Mouse (Mus musculus) right cerebral cortex, postnatal 36 days (tissue): ENCODE measurements around the gene Ncoa7.

Experiments used
- DNase-seq, 2 experiments: peaks; one replicate each; pipeline ENCODE4 v3.0.0; 2022; ENCODE audit warnings: low spot score in 2 of 2, mixed read lengths in 1 of 2

The Ncoa7 gene

GRCm38 (mm10) chr10:30745238-30745974 lies 57.7 kb downstream of the Ncoa7 start:
- DNase-seq = no peak

DNA sequence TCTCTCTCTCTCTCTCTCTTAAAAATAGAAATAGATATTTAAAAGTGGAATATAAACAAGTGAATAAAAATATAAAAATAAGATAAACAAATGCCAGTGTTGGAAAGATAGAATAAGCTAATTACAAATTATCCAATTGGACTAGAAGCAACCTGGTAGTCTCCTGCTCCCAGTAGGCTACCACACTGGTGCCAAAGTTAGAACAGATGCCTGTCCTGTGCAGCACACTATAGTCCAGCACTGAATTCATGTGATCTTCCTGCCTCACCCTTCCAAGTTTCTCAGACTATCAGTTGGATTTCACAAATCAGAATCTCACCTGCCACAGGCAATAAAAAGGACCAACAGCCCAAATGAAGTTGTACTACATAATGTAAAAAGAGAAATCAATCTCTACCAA lies 59.9 kb downstream of the Ncoa7 start:
- DNase-seq = no peak

GRCm38 (mm10) chr10:30738403-30738802 lies 64.7 kb downstream of the Ncoa7 start:
- no peak for DNase-seq

DNA sequence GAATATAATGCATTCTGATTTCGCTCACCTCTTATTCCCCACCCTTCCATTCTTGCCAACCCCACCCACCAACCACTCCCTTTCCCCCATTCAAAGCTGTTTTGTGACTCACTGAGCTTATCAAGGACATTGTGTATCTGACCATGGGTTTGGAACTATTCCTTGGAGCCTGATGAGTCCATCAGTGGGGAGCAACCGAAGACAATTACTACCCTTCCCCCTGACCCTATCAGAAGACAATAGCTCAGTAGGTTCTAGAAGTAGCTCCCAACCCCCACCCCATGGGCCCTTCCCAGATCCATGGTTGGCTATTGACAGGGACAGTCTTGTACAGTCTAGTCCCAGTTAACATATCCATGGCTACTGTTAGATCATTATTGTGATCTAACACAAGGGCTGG lies 65.8 kb downstream of the Ncoa7 start:
- no peak for DNase-seq

DNA sequence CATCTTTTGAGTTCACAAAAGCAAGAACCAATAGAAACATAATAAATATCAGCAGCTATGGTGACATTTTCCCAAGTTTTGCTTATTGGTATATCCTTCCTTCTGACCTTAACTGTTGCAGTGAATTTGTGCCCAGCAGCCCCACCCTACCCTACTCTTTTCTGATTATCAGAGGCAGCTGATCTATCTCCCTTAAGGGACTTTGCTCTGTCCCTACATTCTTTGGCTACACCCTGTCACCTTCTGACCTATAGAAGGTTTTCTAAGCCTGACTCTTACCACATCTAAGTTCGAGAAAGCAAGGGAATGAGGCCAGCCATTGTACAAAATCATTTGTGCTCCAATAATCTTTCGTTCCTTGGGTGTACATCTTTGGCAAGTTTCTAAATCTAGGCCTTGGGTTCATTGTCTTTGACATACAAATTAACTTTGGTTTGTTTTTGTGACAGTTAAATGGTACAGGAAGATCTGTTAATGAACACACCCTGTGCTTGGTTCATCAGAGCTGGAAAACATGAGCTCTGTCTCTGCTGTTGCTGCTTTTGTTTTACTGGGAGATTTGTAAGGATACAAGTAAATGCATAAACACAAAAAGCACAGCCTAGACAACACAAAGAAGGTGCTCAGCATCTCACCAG lies 69.9 kb downstream of the Ncoa7 start:
- DNase-seq = no peak

- no peak for DNase-seq
Measured at GRCm38 (mm10) chr10:30731321-30731914, 71.7 kb downstream of the Ncoa7 start.

- DNase-seq = no peak
Measured at GRCm38 (mm10) chr10:30730791-30731190, 72.3 kb downstream of the Ncoa7 start.

DNA sequence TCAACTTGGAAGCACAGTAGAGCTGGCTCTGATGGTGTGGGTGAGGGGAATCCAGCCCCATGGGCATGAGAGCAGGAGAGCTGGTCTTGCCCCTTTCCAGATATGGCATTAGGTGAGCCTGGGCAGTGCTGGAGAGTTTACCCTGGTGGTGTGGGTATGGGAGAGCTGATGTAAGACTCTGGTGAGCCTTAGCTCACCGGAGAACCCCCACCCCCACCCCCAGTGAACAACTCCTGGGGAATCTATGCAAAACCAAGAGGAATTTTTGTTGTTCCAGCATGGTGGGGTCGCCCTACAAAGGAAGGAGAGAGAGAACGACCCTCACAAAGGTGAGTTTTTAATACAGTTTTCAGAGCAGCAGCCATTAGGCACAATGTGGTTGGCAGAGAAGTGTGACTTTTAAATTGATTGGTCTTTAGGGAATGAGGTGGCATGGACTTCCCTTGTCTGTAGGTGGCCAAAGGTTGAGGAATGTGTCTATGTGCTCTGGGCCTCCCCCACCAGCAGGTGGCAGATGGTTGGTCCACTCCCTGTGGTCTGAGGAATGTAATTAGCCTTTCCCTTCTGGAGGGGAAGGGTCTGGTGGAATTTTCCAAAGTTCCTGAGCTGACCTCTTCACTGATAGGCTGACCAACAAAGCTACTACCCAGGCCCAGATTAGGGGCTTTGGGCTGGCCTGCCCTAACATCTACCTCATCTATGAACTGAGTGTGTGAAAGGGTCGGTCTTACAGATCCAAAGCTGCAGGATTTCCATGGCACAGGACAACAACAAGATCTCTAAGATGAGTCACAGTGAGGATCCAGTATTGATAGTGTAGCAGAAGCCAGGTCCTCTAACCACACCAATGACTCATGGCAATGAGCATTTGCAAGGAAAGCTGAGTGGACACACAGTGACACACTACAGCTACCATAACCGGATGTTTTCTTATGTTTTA lies 73.7 kb downstream of the Ncoa7 start:
- DNase-seq = no peak

DNA sequence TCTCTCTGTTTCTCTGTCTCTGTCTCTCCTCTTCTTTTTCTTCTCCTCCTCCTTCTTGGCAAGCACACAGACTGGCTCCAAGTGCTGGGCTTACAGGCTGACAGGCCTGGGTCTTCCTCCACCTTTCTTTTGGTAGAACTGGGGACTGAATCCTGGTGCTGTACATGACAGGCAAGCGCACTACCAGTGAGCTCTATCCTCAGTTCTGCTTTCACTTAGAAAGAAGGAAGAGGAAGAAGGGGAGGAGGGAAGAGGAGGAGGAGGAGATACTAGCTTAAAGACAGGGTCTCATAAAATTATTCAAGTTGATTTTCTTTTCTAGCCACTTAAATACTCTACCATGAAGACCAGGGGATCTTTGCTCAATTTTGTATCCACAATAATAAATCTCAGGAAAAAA lies 80.1 kb downstream of the Ncoa7 start:
- no peak for DNase-seq

GRCm38 (mm10) chr10:30720556-30720955 lies 82.6 kb downstream of the Ncoa7 start:
- DNase-seq = no peak

DNA sequence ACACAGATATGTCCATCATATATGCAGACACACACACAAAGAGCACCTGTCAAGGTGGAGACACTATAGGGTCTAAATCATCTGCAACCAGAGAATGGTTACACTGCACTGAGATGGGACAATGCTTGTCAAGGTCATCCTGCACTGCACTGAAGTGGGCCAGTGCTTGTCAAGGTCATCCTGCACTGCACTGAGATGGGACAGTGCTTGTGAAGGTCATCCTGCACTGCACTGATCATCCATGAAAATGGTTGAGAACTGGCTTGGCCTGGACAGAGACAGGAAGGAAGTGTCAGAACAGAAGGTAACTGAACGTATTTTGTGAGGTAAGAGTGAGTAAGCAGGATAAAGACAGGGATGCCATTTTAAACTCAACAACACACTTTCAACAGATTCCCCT lies 83.2 kb downstream of the Ncoa7 start:
- no peak for DNase-seq

GRCm38 (mm10) chr10:30718703-30719340 lies 84.3 kb downstream of the Ncoa7 start:
- peak in 1 of 2 experiments; percentile 12 for DNase-seq

DNA sequence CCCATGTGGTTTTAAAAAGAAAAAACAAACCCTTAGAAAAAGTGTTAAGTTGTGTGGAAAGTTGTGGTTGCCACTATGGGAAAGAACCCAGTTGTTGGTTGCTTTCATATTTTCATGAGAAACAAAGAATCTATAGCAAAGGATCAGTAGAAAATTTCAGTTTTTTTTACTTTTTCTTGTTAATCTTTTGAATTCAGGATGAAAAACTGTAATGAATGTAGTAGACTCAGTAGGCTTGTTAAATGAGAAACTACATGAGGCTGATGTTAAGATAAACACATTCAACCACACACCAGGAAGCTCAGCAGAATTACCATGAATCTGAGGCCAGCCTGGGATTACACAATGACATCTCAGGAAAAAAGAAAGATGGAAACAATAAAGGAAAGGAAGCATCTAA lies 87.0 kb downstream of the Ncoa7 start:
- DNase-seq = no peak

GRCm38 (mm10) chr10:30712540-30712939 lies 90.6 kb downstream of the Ncoa7 start:
- DNase-seq = no peak

GRCm38 (mm10) chr10:30709846-30710403 lies 93.2 kb downstream of the Ncoa7 start:
- no peak for DNase-seq

DNA sequence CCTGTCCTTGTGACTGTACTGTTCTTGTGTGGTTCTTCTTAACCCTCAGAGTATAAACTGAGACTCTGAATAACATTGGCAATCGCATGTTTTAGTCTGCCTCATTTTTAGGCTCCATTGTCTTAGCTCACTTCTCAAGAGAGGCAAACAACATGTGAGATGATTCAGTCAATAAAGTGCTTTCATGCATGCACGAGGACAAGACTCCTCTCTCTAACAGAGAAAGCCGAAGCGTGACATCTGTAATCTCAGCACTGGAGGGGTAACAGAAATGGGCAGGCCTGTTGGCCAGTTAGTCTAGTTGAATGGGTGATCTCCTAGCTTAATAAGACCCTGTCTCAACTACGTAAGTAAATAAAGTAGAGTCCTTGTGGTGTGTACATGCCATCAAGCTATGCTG lies 95.1 kb downstream of the Ncoa7 start:
- DNase-seq = no peak

DNA sequence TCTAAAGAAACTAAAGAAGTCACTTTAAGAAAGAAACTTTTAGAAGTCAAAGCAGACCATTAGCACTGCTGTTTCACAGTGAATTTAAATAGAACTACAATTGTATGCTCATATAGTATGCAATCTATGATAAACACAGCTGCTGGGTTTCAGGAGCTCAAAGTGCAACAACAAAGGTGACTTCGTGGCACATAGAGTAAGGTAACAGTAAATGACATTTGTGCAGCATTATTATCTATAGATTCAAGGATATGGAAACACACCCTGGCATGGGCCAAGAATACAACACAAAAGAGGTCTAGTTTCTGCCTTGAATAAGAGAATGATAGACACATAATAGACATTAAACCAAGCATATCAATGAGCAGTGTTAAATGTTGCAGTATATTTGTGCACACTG lies 100.5 kb downstream of the Ncoa7 start:
- DNase-seq = no peak

GRCm38 (mm10) chr10:30686862-30687261 lies 116.3 kb downstream of the Ncoa7 start:
- no peak for DNase-seq

GRCm38 (mm10) chr10:30683449-30683848 lies 119.7 kb downstream of the Ncoa7 start:
- no peak for DNase-seq

- DNase-seq = no peak
Measured at GRCm38 (mm10) chr10:30679756-30680155, 123.4 kb downstream of the Ncoa7 start.

GRCm38 (mm10) chr10:30678051-30678450 lies 125.1 kb downstream of the Ncoa7 start:
- no peak for DNase-seq
